Mouse (Mus musculus) small intestine, adult 2 months (tissue): Measurements from ENCODE around the gene Vmn1r20.

Experiments used
- CTCF ChIP-seq: fragments of 200-500 bp; IDR thresholded peaks from 2 replicates; pipeline ENCODE4 v1.5.1; 2012; ENCODE audit warnings: low read depth, mild to moderate bottlenecking, control low read depth, inconsistent platforms, low read length, moderate library complexity, mixed read lengths; ENCODE audit not compliant: insufficient replicate concordance, insufficient read length; ENCODE audit errors: extremely low read depth
- POLR2A ChIP-seq: fragments of 200-500 bp; IDR thresholded peaks from 2 replicates; pipeline ENCODE4 v1.6.1; 2012; ENCODE audit warnings: low read depth, mild to moderate bottlenecking, control low read depth, inconsistent platforms, low read length, moderate library complexity

- TF ChIP-seq CTCF (no peak), POLR2A (no peak)
Measured at GRCm38 (mm10) chr6:57431196-57431595, 2.5 kb downstream of the Vmn1r20 start.
